Mouse (Mus musculus): ENCODE measurements around the gene Dnah10.
"Not testable (repeated sequence)": the region's sequence is repeated elsewhere in the genome, so short reads cannot be mapped to it uniquely, and the experiment has no call there.

Dnah10 gene

GRCm38 (mm10) chr5:124724997-124725396, at the start of gene Dnah10:
Dnah10 (plus strand) TSS chr5:124725085.
- peak; percentile 27 to 53 for DNase-seq (ENCODE audit: low spot score in 2 of 2)

- DNase-seq (ENCODE audit: low spot score in 2 of 2), result no peak
Measured at GRCm38 (mm10) chr5:124713741-124714140, 11.1 kb upstream of the Dnah10 start.

GRCm38 (mm10) chr5:124715135-124715534, 9.8 kb upstream of the Dnah10 start:
- no peak for DNase-seq (ENCODE audit: low spot score in 2 of 2)

- DNase-seq (ENCODE audit: low spot score in 2 of 2), result peak in 1 of 2 experiments; percentile 14
Measured at GRCm38 (mm10) chr5:124717969-124718368, 6.9 kb upstream of the Dnah10 start.

- no peak for DNase-seq (ENCODE audit: low spot score in 2 of 2)
Measured at GRCm38 (mm10) chr5:124718396-124718795, 6.5 kb upstream of the Dnah10 start.

- no peak for DNase-seq (ENCODE audit: low spot score in 2 of 2)
Measured at GRCm38 (mm10) chr5:124723125-124723524, 1.8 kb upstream of the Dnah10 start.

GRCm38 (mm10) chr5:124729662-124730206, 4.8 kb downstream of the Dnah10 start:
- DNase-seq (ENCODE audit: low spot score in 2 of 2), result no peak

GRCm38 (mm10) chr5:124733961-124734360, 9.1 kb downstream of the Dnah10 start:
- no peak for DNase-seq (ENCODE audit: low spot score in 2 of 2)

- DNase-seq (ENCODE audit: low spot score in 2 of 2), result no peak
Measured at GRCm38 (mm10) chr5:124741898-124742599, 17.2 kb downstream of the Dnah10 start.

- no peak for DNase-seq (ENCODE audit: low spot score in 2 of 2)
Measured at GRCm38 (mm10) chr5:124743841-124744240, 19.0 kb downstream of the Dnah10 start.

- no peak for DNase-seq (ENCODE audit: low spot score in 2 of 2)
Measured at GRCm38 (mm10) chr5:124746220-124746619, 21.3 kb downstream of the Dnah10 start.

- DNase-seq (ENCODE audit: low spot score in 2 of 2), result no peak
Measured at GRCm38 (mm10) chr5:124748296-124748695, 23.4 kb downstream of the Dnah10 start.

GRCm38 (mm10) chr5:124751656-124752055, 26.8 kb downstream of the Dnah10 start:
- DNase-seq (ENCODE audit: low spot score in 2 of 2), result no peak

GRCm38 (mm10) chr5:124761011-124761410, 36.1 kb downstream of the Dnah10 start:
- DNase-seq (ENCODE audit: low spot score in 2 of 2), result no peak

- DNase-seq (ENCODE audit: low spot score in 2 of 2), result no peak
Measured at GRCm38 (mm10) chr5:124761787-124762186, 36.9 kb downstream of the Dnah10 start.

- DNase-seq (ENCODE audit: low spot score in 2 of 2), result no peak
Measured at GRCm38 (mm10) chr5:124774552-124774951, 49.7 kb downstream of the Dnah10 start.

GRCm38 (mm10) chr5:124776289-124776688, 51.4 kb downstream of the Dnah10 start:
- not testable (repeated sequence) for DNase-seq (ENCODE audit: low spot score in 2 of 2)

GRCm38 (mm10) chr5:124777178-124777709, 52.4 kb downstream of the Dnah10 start:
- DNase-seq (ENCODE audit: low spot score in 2 of 2), result peak; percentile 16 to 68

- no peak for DNase-seq (ENCODE audit: low spot score in 2 of 2)
Measured at GRCm38 (mm10) chr5:124779926-124780325, 55.0 kb downstream of the Dnah10 start.

- no peak for DNase-seq (ENCODE audit: low spot score in 2 of 2)
Measured at GRCm38 (mm10) chr5:124781696-124782095, 56.8 kb downstream of the Dnah10 start.

- no peak for DNase-seq (ENCODE audit: low spot score in 2 of 2)
Measured at GRCm38 (mm10) chr5:124785650-124786049, 60.8 kb downstream of the Dnah10 start.

GRCm38 (mm10) chr5:124792112-124792511, 67.2 kb downstream of the Dnah10 start:
- DNase-seq (ENCODE audit: low spot score in 2 of 2), result no peak

- peak; percentile 30 to 74 for DNase-seq (ENCODE audit: low spot score in 2 of 2)
Measured at GRCm38 (mm10) chr5:124809708-124810366, 85.0 kb downstream of the Dnah10 start.
